Mouse (Mus musculus): ENCODE measurements around the gene Alkbh3. TPM values are rescaled to one million over a fixed set of nuclear protein-coding genes. Genes with fewer than 3 reads are reported as not detected.
A peak's percentile ranks its signal among the peaks of the same experiment; 100 is the strongest.

The Alkbh3 gene
- polyA plus RNA-seq, 2 experiments: 76.2 to 76.3 TPM

DNA sequence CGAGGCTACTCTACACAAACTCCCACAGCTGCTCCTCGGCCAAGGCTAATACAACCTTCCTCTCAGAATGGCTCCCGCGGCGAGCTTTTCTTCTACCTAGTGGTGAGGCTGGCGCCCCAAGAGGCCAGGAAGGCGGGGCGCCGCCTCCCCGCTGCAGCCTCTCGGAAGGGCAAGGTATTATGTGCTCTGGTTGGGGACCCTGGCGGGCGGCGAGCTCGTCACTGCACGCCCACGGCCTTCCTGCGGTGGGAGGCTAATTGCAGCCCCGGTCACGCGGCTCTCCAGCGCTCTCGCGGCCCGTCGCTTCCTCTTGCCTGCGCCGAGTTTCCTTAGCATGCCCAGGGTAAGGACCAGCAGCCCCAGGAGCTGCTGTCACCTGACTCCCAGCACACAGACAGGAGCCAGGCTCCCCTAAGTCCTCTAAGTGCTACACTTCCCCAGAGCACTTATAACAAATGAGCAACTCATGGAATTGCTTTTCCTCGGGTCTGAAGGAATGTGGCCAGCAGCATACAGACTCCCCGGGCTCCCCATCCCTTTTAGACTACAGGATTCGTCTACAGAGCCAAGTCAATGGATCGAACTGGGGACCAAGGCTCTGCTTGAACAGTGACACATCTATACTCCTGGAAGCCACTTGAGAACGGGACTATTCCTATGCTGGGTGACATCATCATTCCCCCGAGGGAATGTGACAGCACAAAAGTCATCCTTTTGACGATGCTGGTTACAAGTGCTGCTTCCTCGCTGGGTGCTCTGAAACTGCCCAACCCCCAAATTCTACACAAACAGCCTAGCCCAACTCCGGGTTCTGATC lies 34.0 kb downstream of the Alkbh3 start:
- peak; percentile 49 for DNase-seq (ENCODE audit: low spot score)
- ATAC-seq (ENCODE audit: low FRiP score, low read depth): peak; percentile 80
- Histone ChIP-seq H3K4me2 (replicated peaks; ENCODE audit: low read depth, low read length, severe bottlenecking) (peak overlapping the region; percentile 91), H3K4me3 (replicated peaks; ENCODE audit: low read length) (peak overlapping the region; percentile 40), H3K27ac (replicated peaks; ENCODE audit: low read depth, low read length) (peak overlapping the region; percentile 14; the same call in 1 of the 2 replicates), H3K27me3 (ENCODE audit: control insufficient read depth, insufficient read depth, low read length) (0 out of 2 replicates have a peak, but pooled peaks cover 8% of the 10 kb centered on the region), H3K9me3 (ENCODE audit: control insufficient read depth, low read length) (no peaks in the 10 kb centered on the region), H3K36me3 (ENCODE audit: control insufficient read depth, insufficient read depth, low read length) (peaks cover 20% of the 10 kb centered on the region), H3K9ac (ENCODE audit: low read depth, low read length, severe bottlenecking) (peak overlapping the region; percentile 55), H3K4me1 (ENCODE audit: control insufficient read depth, insufficient read depth, low read length) (peaks cover 8% of the 10 kb centered on the region)
- 4% methylated on average over 30 of the region's 37 CpGs for WGBS
- no peak for TF ChIP-seq POLR2A (IDR thresholded peaks at IDR 0.05; ENCODE audit: borderline replicate concordance, extremely low read depth, insufficient read depth, insufficient read length)

DNA sequence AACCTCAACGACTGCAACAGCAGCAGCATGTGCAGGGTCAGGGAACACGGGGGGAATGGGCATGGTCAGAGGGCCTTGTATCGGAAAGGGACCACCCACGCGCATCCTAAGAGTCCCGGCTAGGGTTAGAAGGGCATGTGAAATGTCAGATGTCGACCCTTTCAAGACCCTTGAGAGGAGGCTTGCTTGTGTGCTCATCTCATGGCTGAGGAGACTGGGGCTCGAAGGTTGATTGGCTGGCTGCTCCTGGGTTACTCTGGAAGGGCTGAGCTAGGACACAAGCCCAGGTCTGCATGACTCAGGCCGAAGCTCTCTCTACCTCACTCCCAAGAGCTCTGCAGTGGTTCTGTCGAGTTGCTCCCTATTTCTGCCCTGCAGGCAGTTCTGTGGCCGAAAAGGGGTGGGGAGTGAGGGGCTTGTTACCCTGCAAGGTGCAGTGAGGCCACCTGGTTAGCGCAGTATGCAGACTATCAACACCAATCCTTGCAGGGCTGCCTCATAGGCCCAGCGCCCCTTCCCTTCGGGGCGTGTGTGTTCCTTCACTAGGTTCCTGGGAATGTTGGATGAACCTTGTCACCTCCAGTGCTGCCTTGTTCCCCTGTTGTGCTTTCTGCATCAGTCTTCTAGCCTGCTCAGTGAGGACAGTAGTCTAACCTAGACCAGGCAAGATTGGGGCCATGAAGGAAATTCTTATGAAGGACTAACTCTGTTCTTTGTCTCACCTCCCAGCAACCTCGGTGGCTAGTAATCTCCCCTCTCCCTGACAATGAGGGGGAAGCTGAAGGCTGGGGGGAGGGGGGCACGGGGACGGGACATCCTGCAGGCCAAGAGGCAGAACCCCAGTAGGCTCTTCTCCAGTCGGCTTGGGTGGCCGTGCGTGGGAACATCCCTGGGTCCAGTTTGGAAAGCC lies 34.8 kb downstream of the Alkbh3 start:
- Histone ChIP-seq H3K9me3 (ENCODE audit: control insufficient read depth, low read length) (no peaks in the 10 kb centered on the region), H3K27ac (replicated peaks; ENCODE audit: low read depth, low read length) (0 out of 2 replicates have a peak overlapping the region, but pooled peaks have one; percentile 14), H3K9ac (ENCODE audit: low read depth, low read length, severe bottlenecking) (peak overlapping the region; percentile 55), H3K4me3 (replicated peaks; ENCODE audit: low read length) (peak overlapping the region; percentile 40), H3K4me2 (replicated peaks; ENCODE audit: low read depth, low read length, severe bottlenecking) (peak overlapping the region; percentile 91), H3K4me1 (ENCODE audit: control insufficient read depth, insufficient read depth, low read length) (peaks cover 8% of the 10 kb centered on the region), H3K36me3 (ENCODE audit: control insufficient read depth, insufficient read depth, low read length) (peaks cover 12% of the 10 kb centered on the region; the same call in 1 of the 2 replicates), H3K27me3 (ENCODE audit: control insufficient read depth, insufficient read depth, low read length) (0 out of 2 replicates have a peak, but pooled peaks cover 8% of the 10 kb centered on the region)
- ATAC-seq (ENCODE audit: low FRiP score, low read depth) (no peak; the same call in 1 of the 2 replicates), DNase-seq (ENCODE audit: low spot score) (no peak)
- 18% methylated on average over 21 of the region's 21 CpGs for WGBS
- no peak for TF ChIP-seq POLR2A (IDR thresholded peaks at IDR 0.05; ENCODE audit: borderline replicate concordance, extremely low read depth, insufficient read depth, insufficient read length)

DNA sequence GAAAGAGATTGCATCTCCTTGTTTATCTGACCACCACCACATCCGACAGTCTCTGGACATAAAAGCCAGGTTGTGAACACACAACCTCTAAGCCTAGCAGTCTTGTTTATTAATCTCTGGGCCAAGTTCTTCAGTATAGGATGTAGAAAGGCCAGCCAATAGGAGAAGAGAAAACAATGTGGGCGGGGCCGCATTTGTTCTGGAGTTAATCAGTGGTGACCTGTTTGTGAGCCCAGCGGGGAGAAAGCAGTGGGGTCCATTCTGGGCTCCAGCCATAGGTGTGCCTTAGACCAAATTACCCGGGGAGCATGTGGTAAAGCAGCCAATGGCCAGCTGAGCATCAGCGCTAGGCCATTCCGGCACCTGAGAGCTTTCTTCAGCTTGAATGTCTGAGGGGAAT lies 35.6 kb downstream of the Alkbh3 start:
- Histone ChIP-seq H3K4me1 (ENCODE audit: control insufficient read depth, insufficient read depth, low read length) (peaks cover 8% of the 10 kb centered on the region), H3K27me3 (ENCODE audit: control insufficient read depth, insufficient read depth, low read length) (0 out of 2 replicates have a peak, but pooled peaks cover 8% of the 10 kb centered on the region), H3K9me3 (ENCODE audit: control insufficient read depth, low read length) (no peaks in the 10 kb centered on the region), H3K36me3 (ENCODE audit: control insufficient read depth, insufficient read depth, low read length) (peaks cover 4% of the 10 kb centered on the region; the same call in 1 of the 2 replicates), H3K9ac (ENCODE audit: low read depth, low read length, severe bottlenecking) (no peak overlapping the region), H3K4me2 (replicated peaks; ENCODE audit: low read depth, low read length, severe bottlenecking) (no peak overlapping the region), H3K27ac (replicated peaks; ENCODE audit: low read depth, low read length) (no peak overlapping the region), H3K4me3 (replicated peaks; ENCODE audit: low read length) (no peak overlapping the region)
- DNase-seq (ENCODE audit: low spot score) (no peak), ATAC-seq (ENCODE audit: low FRiP score, low read depth) (no peak)
- TF ChIP-seq POLR2A (IDR thresholded peaks at IDR 0.05; ENCODE audit: borderline replicate concordance, extremely low read depth, insufficient read depth, insufficient read length): no peak
- WGBS: 33% methylated on average over 7 of the region's 7 CpGs

DNA sequence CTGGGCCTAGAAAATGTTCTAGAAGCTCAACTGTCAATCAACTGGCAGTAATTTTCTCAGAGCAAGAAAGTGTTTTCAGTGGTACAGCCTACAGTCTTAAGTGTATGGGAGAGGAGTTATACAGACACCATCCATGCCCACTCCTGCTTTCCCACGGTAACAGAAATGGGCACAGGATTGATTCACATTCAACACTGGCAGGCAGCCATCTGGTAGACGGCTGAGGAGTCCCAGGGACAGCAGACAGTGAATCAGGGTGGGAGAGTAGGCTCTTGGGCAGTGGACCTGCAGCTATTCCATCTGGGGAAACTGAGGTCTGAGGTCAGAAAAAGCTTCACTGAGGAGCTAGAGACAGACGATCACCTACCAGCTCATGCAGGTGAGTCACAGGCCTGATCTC lies 39.0 kb downstream of the Alkbh3 start:
- no peak for TF ChIP-seq POLR2A (IDR thresholded peaks at IDR 0.05; ENCODE audit: borderline replicate concordance, extremely low read depth, insufficient read depth, insufficient read length)
- no peak for ATAC-seq (ENCODE audit: low FRiP score, low read depth)
- peaks cover 4% of the 10 kb centered on the region for H3K4me1 ChIP-seq (ENCODE audit: control insufficient read depth, insufficient read depth, low read length)
- no peak overlapping the region for H3K4me2 ChIP-seq (replicated peaks; ENCODE audit: low read depth, low read length, severe bottlenecking)
- WGBS: 75% methylated on average over 3 of the region's 3 CpGs
- H3K36me3 ChIP-seq (ENCODE audit: control insufficient read depth, insufficient read depth, low read length): no peaks in the 10 kb centered on the region
- no peak overlapping the region for H3K27ac ChIP-seq (replicated peaks; ENCODE audit: low read depth, low read length)
- no peak overlapping the region for H3K9ac ChIP-seq (ENCODE audit: low read depth, low read length, severe bottlenecking)
- H3K4me3 ChIP-seq (replicated peaks; ENCODE audit: low read length): no peak overlapping the region
- DNase-seq (ENCODE audit: low spot score): no peak
- 0 out of 2 replicates have a peak, but pooled peaks cover 8% of the 10 kb centered on the region for H3K27me3 ChIP-seq (ENCODE audit: control insufficient read depth, insufficient read depth, low read length)
- H3K9me3 ChIP-seq (ENCODE audit: control insufficient read depth, low read length): no peaks in the 10 kb centered on the region

Data from limb, embryonic 14.5 days (tissue).